Mouse (Mus musculus) spleen, adult 2 months (tissue): ENCODE results near the gene Pin1rt1. TPM values are rescaled to one million over a fixed set of nuclear protein-coding genes. Genes with fewer than 3 reads are reported as not detected.

Experiments used
- DNase-seq, 2 experiments: peaks; one replicate each; pipeline versions ENCODE4 v3.0.0 to v3.0.0-alpha.2; 2012 to 2021; ENCODE audit warnings: low spot score in 2 of 2, low read depth in 1 of 2
- H3K27ac ChIP-seq: fragments of 200-500 bp; 2 replicates; pipeline ENCODE4 v1.5.1; 2012; ENCODE audit warnings: low read length, inconsistent platforms; ENCODE audit not compliant: insufficient read depth
- H3K27me3 ChIP-seq: fragments of 200-500 bp; 2 replicates; pipeline ENCODE4 v1.6.1; 2012; ENCODE audit warnings: mild to moderate bottlenecking, moderate library complexity, low read length, inconsistent platforms; ENCODE audit not compliant: control insufficient read depth, insufficient read depth
- H3K36me3 ChIP-seq: fragments of 200-500 bp; 2 replicates; pipeline ENCODE4 v1.6.1; 2012; ENCODE audit warnings: mild to moderate bottlenecking, low read length, inconsistent platforms; ENCODE audit not compliant: control insufficient read depth, insufficient read depth
- H3K4me1 ChIP-seq: fragments of 200-500 bp; 2 replicates; pipeline ENCODE4 v1.6.1; 2011; ENCODE audit warnings: inconsistent platforms; ENCODE audit not compliant: control insufficient read depth, insufficient read depth, insufficient read length
- H3K4me3 ChIP-seq: fragments of 200-500 bp; 2 replicates; pipeline ENCODE4 v1.5.1; 2011; ENCODE audit warnings: mild to moderate bottlenecking, inconsistent platforms; ENCODE audit not compliant: insufficient read depth, insufficient read length; ENCODE audit errors: extremely low read depth
- CTCF ChIP-seq: fragments of 200-500 bp; IDR thresholded peaks from 2 replicates; pipeline ENCODE4 v1.5.1; 2011; ENCODE audit warnings: mild to moderate bottlenecking, inconsistent platforms; ENCODE audit not compliant: insufficient read depth, insufficient read length, insufficient replicate concordance; ENCODE audit errors: extremely low read depth
- POLR2A ChIP-seq: fragments of 200-500 bp; IDR thresholded peaks from 2 replicates; pipeline ENCODE4 v1.6.1; 2011; ENCODE audit warnings: low read depth, low read length, inconsistent platforms
- WGBS: fragments of 180-500 bp; shearing (Covaris S2); methylation state at CpG from one replicate; pipeline ENCODE4 v1.1.7; 2018; 5-methylcytosine and 5-hydroxymethylcytosine counted together
- polyA plus RNA-seq: library from polyadenylated mRNA; depleted of rRNA; stranded (reverse); fragments of >200 nt; gene quantifications from 2 replicates; pipeline ENCODE4 v1.2.3, GENCODE M21; 2012; rRNA removed

Pin1rt1 gene
- polyA plus RNA-seq, 1 experiment = not detected

DNA sequence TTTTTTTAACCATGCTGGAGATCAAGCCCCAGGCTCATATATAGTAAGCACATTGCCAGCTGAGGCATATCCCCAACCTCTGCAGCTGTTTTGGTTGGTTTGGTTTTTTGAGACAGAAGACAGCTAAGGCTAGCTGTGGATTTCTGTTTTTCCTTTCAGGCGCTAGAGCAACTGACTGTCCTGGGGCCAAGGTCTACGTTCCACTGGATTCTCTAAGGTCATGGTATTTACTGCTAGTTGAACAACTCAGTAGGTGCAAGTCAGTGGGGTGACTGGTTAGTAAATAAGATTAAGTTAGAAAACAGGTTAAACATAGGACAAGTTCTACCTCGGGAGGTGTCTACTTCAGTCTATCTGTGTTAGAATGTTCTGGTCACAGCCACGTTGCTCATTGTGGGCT, 31.4 kb downstream of the Pin1rt1 start:
- H3K27me3 ChIP-seq = no peaks in the 10 kb centered on the region
- no peaks in the 10 kb centered on the region for H3K36me3 ChIP-seq
- 83% methylated on average over 4 of the region's 4 CpGs for WGBS
- H3K4me1 ChIP-seq = no peaks in the 10 kb centered on the region
- TF ChIP-seq POLR2A = no peak
- no peak for TF ChIP-seq CTCF
- DNase-seq = no peak
- H3K4me3 ChIP-seq = no peak overlapping the region
- no peak overlapping the region for H3K27ac ChIP-seq

- whole genome bisulfite sequencing = 79% methylated on average over 3 of the region's 3 CpGs
- TF ChIP-seq POLR2A (no peak), CTCF (no peak)
Observed at GRCm38 (mm10) chr2:104677326-104677725, 38.9 kb downstream of the Pin1rt1 start.

GRCm38 (mm10) chr2:104671724-104672123, 44.5 kb downstream of the Pin1rt1 start:
- H3K36me3 ChIP-seq = no peaks in the 10 kb centered on the region
- no peak overlapping the region for H3K27ac ChIP-seq
- DNase-seq = no peak
- H3K27me3 ChIP-seq = no peaks in the 10 kb centered on the region
- H3K4me3 ChIP-seq = no peak overlapping the region
- H3K4me1 ChIP-seq = no peaks in the 10 kb centered on the region
- no peak for TF ChIP-seq CTCF
- no peak for TF ChIP-seq POLR2A

More at GRCm38 (mm10) chr2:104677326-104677725, 38.9 kb downstream of the Pin1rt1 start:
- no peak overlapping the region for H3K27ac ChIP-seq
- H3K36me3 ChIP-seq = no peaks in the 10 kb centered on the region
- H3K27me3 ChIP-seq = no peaks in the 10 kb centered on the region
- no peak overlapping the region for H3K4me3 ChIP-seq
- H3K4me1 ChIP-seq = no peaks in the 10 kb centered on the region
- DNase-seq = no peak

- Histone ChIP-seq H3K4me3 (no peak overlapping the region), H3K27ac (no peak overlapping the region), H3K27me3 (no peaks in the 10 kb centered on the region), H3K4me1 (no peaks in the 10 kb centered on the region), H3K36me3 (peaks cover 8% of the 10 kb centered on the region)
- no peak for DNase-seq
- WGBS = 85% methylated on average over 6 of the region's 6 CpGs
- TF ChIP-seq POLR2A (no peak), CTCF (no peak)
Observed at GRCm38 (mm10) chr2:104669122-104669804, 46.9 kb downstream of the Pin1rt1 start.

Other genes with a start within 250 kb of the Pin1rt1 start
- 14.5 and 16.8 TPM in 2 replicates for gene Hipk3, start 221.9 kb downstream of the Pin1rt1 start, polyA plus RNA-seq
- gene Cstf3, start 125.9 kb downstream of the Pin1rt1 start, polyA plus RNA-seq = 6.7 and 6.8 TPM in 2 replicates
- 2.1 and 3.3 TPM in 2 replicates for gene Tcp11l1, start 4.2 kb downstream of the Pin1rt1 start, polyA plus RNA-seq
- gene Depdc7, start 26.5 kb upstream of the Pin1rt1 start, polyA plus RNA-seq = 0.99 and 1.2 TPM in 2 replicates
- gene Qser1, start 100.4 kb upstream of the Pin1rt1 start, polyA plus RNA-seq = 1.6 and 1.7 TPM in 2 replicates
- 0.14 and 0.32 TPM in 2 replicates for gene Prrg4, start 133.5 kb upstream of the Pin1rt1 start, polyA plus RNA-seq
- gene Ccdc73, start 151.4 kb upstream of the Pin1rt1 start, polyA plus RNA-seq = 0.66 and 1.1 TPM in 2 replicates